Comparison of ENCODE assay signal across 8 mouse cellular contexts in the genomic region with DNA sequence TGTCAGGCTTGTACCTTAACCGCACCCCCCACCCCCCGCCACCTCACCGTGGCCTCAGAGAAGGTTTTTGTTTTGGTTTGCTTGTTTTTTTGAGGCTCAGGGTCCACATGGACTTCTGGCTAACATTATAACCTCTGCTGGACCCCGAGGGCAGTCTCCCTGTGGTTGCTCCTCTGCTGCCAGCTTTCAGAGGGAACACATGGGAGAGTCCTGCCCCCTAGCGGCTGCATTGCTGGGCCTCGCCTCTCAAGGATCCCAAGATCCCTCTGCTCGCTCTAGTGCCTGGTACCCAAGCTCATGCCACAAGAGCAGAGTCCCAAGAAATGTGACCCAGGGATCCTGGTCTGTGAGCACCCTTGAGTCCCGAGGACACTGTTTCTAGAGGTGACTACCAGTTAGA. TPM values are rescaled to one million over a fixed set of nuclear protein-coding genes. Genes with fewer than 3 reads are reported as not detected.
DNase-seq lines count a peak whose midpoint lies in the region; ATAC-seq and TF ChIP-seq lines count a peak whose summit lies in the region.
"Had no signal": no experiment of that assay in that cellular context is flagged by ENCODE, and none has a peak within 500 bp of the region (broad histone marks: within the 10 kb centered on the region; RNA-seq: fewer than 3 reads in every experiment).

No protein-coding gene starts in this region.

- TF ChIP-seq POLR2A in small intestine, adult 2 months (IDR thresholded peaks at IDR 0.05; ENCODE audit: low read depth, low read length): no peak

- no peak overlapping the region for H3K9ac ChIP-seq in liver, embryonic 13.5 days
- H3K9ac ChIP-seq: neural tube, embryonic 12.5 days had no signal

- ATAC-seq in granulocyte monocyte progenitor cell, adult 5-6 weeks (replicated peaks; ENCODE audit: poor library complexity, severe bottlenecking): peak; percentile 58
- no peak for ATAC-seq in liver, embryonic 13.5 days (ENCODE audit: low read depth)

- no peak overlapping the region for H3K27ac ChIP-seq in liver, embryonic 13.5 days
- no peak overlapping the region for H3K27ac ChIP-seq in small intestine, adult 2 months (ENCODE audit: insufficient read depth, low read depth, low read length)
- H3K27ac ChIP-seq: neural tube, embryonic 12.5 days had no signal

- H3K4me2 ChIP-seq in liver, embryonic 13.5 days: no peak overlapping the region
- H3K4me2 ChIP-seq: neural tube, embryonic 12.5 days had no signal

- DNase-seq in left cerebral cortex, postnatal 14 days (ENCODE audit: low spot score in 2 of 2): peak; percentile 44 to 54
- DNase-seq in left cerebral cortex, adult 11 months (ENCODE audit: low spot score): no peak
- peak; percentile 23 for DNase-seq in Muller cell, postnatal 12 days (ENCODE audit: inconsistent ontology term)
- DNase-seq in c-Kit-positive CD71-positive TER-119-negative erythroid progenitor cells, embryonic 14.5 days (ENCODE audit: low read depth): peak; percentile 60
- DNase-seq in liver, embryonic 13.5 days: peak; percentile 48

- H3K4me1 ChIP-seq in liver, embryonic 13.5 days (replicated peaks): peaks cover 17% of the 10 kb centered on the region
- H3K4me1 ChIP-seq in small intestine, adult 2 months (ENCODE audit: control insufficient read depth, insufficient read depth, insufficient read length, low read length): no peaks in the 10 kb centered on the region; the same call in 1 of the 2 replicates
- H3K4me1 ChIP-seq: neural tube, embryonic 12.5 days had no signal

- intact Hi-C loops in left cerebral cortex, postnatal 14 days (cut with DNase I): no loop called here

- H3K9me3 ChIP-seq in liver, embryonic 13.5 days (replicated peaks): no peaks in the 10 kb centered on the region
- H3K9me3 ChIP-seq: neural tube, embryonic 12.5 days had no signal

- TF ChIP-seq CTCF in small intestine, adult 2 months (IDR thresholded peaks at IDR 0.05; ENCODE audit: extremely low read depth, insufficient read length, insufficient replicate concordance, low read depth, low read length): peak; percentile 80

- WGBS in liver, embryonic 13.5 days (ENCODE audit: insufficient replicate concordance): 34% methylated on average over 8 of the region's 8 CpGs
- WGBS in small intestine, adult 2 months: 38% methylated on average over 8 of the region's 8 CpGs

- no peaks in the 10 kb centered on the region for H3K27me3 ChIP-seq in liver, embryonic 13.5 days
- no peaks in the 10 kb centered on the region for H3K27me3 ChIP-seq in small intestine, adult 2 months (ENCODE audit: control insufficient read depth, insufficient read depth, low read length)
- H3K27me3 ChIP-seq: neural tube, embryonic 12.5 days had no signal

- H3K36me3 ChIP-seq in liver, embryonic 13.5 days: no peaks in the 10 kb centered on the region
- no peaks in the 10 kb centered on the region for H3K36me3 ChIP-seq in small intestine, adult 2 months (ENCODE audit: control insufficient read depth, insufficient read depth, low read length)
- H3K36me3 ChIP-seq: neural tube, embryonic 12.5 days had no signal

- no peak overlapping the region for H3K4me3 ChIP-seq in liver, embryonic 13.5 days (replicated peaks)
- no peak overlapping the region for H3K4me3 ChIP-seq in small intestine, adult 2 months (ENCODE audit: low read depth, low read length)
- H3K4me3 ChIP-seq: neural tube, embryonic 12.5 days had no signal

RNA-seq across cellular contexts. Expression of a gene that starts 15.0 kb away (rescaled TPM):
- total RNA-seq in left cerebral cortex, postnatal 14 days (2021): 10 to 100 TPM; 26.0 to 29.9 TPM
- total RNA-seq in granulocyte monocyte progenitor cell, adult 5-6 weeks (2014; fragmentation: Nextera tagmentation): 11.7 and 13.0 TPM in 2 replicates
- total RNA-seq in granulocyte monocyte progenitor cell, adult 5-6 weeks (2017): 8.1 and 13.5 TPM in 2 replicates
- polyA plus RNA-seq in liver, embryonic 13.5 days (2015; fragmentation: Nextera tagmentation; extraction: Ambion mirVana): 13.3 and 15.2 TPM in 2 replicates
- polyA plus RNA-seq in small intestine, adult 2 months (2012; rRNA removed): 0.28 and 0.62 TPM in 2 replicates

RNA-seq across cellular contexts. Expression of a gene that starts 45.5 kb away (rescaled TPM):
- total RNA-seq in left cerebral cortex, postnatal 14 days (2021): 10 to 100 TPM; 11.0 to 12.4 TPM
- 16.7 and 20.4 TPM in 2 replicates for total RNA-seq in granulocyte monocyte progenitor cell, adult 5-6 weeks (2014; fragmentation: Nextera tagmentation)
- total RNA-seq in granulocyte monocyte progenitor cell, adult 5-6 weeks (2017): 16.9 and 21.4 TPM in 2 replicates
- 5.1 and 5.4 TPM in 2 replicates for polyA plus RNA-seq in liver, embryonic 13.5 days (2015; fragmentation: Nextera tagmentation; extraction: Ambion mirVana)
- 3.9 and 5.6 TPM in 2 replicates for polyA plus RNA-seq in small intestine, adult 2 months (2012; rRNA removed)
